Mouse (Mus musculus) cortical plate, adult 2 months (tissue): Measurements from ENCODE around the gene Mgat4d.

Experiments used
- CTCF ChIP-seq: fragments of 200-500 bp; IDR thresholded peaks from 2 replicates; pipeline ENCODE4 v1.5.1; 2011; ENCODE audit warnings: mild to moderate bottlenecking, control low read depth, low read length; ENCODE audit not compliant: insufficient read depth; ENCODE audit errors: extremely low read depth
- POLR2A ChIP-seq: fragments of 200-500 bp; IDR thresholded peaks from 2 replicates; pipeline ENCODE4 v1.6.1; 2011; ENCODE audit warnings: mild to moderate bottlenecking, low read length, control low read depth; ENCODE audit not compliant: insufficient read depth; ENCODE audit errors: extremely low read depth

- TF ChIP-seq CTCF (no peak), POLR2A (no peak)
Measured at GRCm38 (mm10) chr8:83322374-83322773, 25.9 kb upstream of the Mgat4d start.
